Mouse (Mus musculus): ENCODE data around the gene Olfr921. TPM values are rescaled to one million over a fixed set of nuclear protein-coding genes. Genes with fewer than 3 reads are reported as not detected.

Gene Olfr921
- polyA plus RNA-seq, 1 experiment from 2014 or later, result not detected

DNA sequence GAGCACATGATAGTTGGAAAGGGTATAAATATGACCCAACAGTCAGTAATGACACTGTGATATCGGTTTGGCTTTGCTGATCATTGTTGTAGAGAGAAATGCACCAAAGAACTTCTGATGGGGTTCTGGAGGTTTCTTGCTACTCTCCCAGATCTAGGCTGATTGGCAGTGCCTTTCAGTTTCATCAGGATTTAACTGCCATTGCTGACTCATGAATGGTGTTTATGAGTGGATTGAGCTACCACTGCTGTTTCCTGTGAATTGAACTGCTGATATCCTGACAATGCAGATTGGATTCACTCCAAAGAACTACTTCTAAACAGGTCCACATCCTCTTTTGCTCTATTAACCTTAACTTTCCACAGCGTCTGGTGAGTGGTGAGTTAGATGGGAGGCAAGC lies 19.8 kb downstream of the Olfr921 start:
- 90% methylated on average over 2 of the region's 2 CpGs for WGBS
- Histone ChIP-seq H3K9me3 (ENCODE audit: control insufficient read depth, low read length) (no peaks in the 10 kb centered on the region), H3K36me3 (ENCODE audit: control insufficient read depth, insufficient read depth, low read length) (no peaks in the 10 kb centered on the region)

DNA sequence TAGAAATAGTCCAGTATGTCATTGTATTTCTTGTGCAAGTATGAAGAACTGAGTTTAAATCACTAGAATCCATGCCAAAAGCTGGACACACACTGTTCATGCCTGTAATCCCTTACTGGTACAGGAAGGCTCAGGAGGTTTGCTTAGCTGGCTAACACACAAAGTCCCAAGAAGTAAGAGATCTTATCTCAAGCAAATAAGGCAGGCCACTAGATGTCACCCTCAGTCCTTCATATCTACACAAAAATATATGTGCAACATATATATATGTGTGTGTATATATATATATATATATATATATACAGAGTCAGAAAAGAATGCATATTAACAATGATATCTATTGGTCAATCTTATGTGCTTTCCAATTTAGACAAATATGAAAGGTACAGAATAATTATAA lies 32.8 kb downstream of the Olfr921 start:
- no peak for TF ChIP-seq EP300 (optimal IDR thresholded peaks at IDR 0.05)
- peak; percentile 15; the same call in 1 of the 2 replicates for TF ChIP-seq CTCF (IDR thresholded peaks at IDR 0.05; ENCODE audit: low read depth)
- H3K36me3 ChIP-seq (ENCODE audit: control insufficient read depth, insufficient read depth, low read length), result no peaks in the 10 kb centered on the region
- H3K27me3 ChIP-seq (ENCODE audit: control insufficient read depth, insufficient read depth, low read length), result no peaks in the 10 kb centered on the region
- H3K4me2 ChIP-seq (replicated peaks; ENCODE audit: low read depth), result no peak overlapping the region
- no peaks in the 10 kb centered on the region for H3K9me3 ChIP-seq (ENCODE audit: control insufficient read depth, low read length)
- no peak overlapping the region for H3K4me3 ChIP-seq (ENCODE audit: low read depth, low read length)
- H3K9ac ChIP-seq (ENCODE audit: low read length), result no peak overlapping the region
- no peaks in the 10 kb centered on the region for H3K4me1 ChIP-seq (replicated peaks; ENCODE audit: control insufficient read depth, insufficient read depth)
- ATAC-seq (ENCODE audit: low FRiP score, low TSS enrichment), result no peak
- H3K27ac ChIP-seq (replicated peaks), result no peak overlapping the region
- no peak for DNase-seq (ENCODE audit: low spot score)

More for the DNA sequence above, 19.8 kb downstream of the Olfr921 start:
- Histone ChIP-seq H3K4me3 (ENCODE audit: low read depth, low read length) (no peak overlapping the region), H3K27ac (replicated peaks) (no peak overlapping the region), H3K27me3 (ENCODE audit: control insufficient read depth, insufficient read depth, low read length) (no peaks in the 10 kb centered on the region), H3K9ac (ENCODE audit: low read length) (no peak overlapping the region), H3K4me1 (replicated peaks; ENCODE audit: control insufficient read depth, insufficient read depth) (no peaks in the 10 kb centered on the region), H3K4me2 (replicated peaks; ENCODE audit: low read depth) (no peak overlapping the region)
- no peak for TF ChIP-seq CTCF (IDR thresholded peaks at IDR 0.05; ENCODE audit: low read depth)
- TF ChIP-seq EP300 (optimal IDR thresholded peaks at IDR 0.05), result no peak
- ATAC-seq (ENCODE audit: low FRiP score, low TSS enrichment) (no peak), DNase-seq (ENCODE audit: low spot score) (no peak)

DNA sequence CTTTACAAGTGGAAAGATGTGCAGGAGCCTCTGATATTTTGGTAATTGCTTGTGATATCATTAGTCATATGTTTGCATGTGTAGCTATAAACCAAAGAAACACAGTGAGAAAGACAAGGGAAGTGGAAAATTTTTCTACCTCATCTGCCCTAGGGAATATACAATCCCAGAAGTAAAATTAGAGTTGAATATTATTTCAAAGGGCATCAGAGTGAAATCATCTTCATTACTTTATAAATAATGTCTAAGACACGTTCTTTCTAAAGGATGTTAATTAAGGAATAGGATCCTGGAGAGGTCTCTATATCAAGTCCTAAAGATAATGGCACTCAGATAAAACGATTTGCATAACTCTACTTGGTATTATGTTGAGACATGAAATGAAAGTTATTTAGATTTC lies 41.4 kb downstream of the Olfr921 start, which contains the start of gene Olfr922:
Gene Olfr922, plus strand, starts transcription at position 301 of the 400 bp plus-strand sequence.
- no peak for TF ChIP-seq CTCF (IDR thresholded peaks at IDR 0.05; ENCODE audit: low read depth)
- no peak for TF ChIP-seq EP300 (optimal IDR thresholded peaks at IDR 0.05)

DNA sequence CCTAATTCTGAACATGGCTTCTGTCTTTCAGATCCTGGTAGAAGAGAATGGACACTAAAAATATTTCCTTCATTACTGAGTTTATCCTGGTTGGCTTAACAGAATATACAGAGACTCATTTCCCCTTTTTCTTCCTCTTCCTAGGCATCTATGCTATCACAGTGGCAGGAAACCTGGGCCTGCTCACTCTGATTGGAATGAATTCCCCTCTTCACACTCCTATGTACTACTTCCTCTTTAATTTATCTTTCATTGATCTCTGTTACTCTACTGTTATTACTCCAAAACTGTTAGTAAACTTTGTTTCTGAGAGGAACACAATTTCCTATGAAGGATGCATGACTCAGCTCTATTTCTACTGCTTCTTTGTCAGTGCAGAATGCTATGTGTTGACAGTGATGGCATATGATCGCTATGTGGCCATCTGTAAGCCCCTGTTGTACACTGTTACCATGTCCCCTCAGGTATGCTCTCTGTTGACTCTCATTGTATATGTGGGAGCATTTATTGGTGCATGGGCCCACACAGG lies 42.7 kb downstream of the Olfr921 start:
- Histone ChIP-seq H3K4me3 (ENCODE audit: low read depth, low read length) (no peak overlapping the region), H3K9me3 (ENCODE audit: control insufficient read depth, low read length) (no peaks in the 10 kb centered on the region), H3K27me3 (ENCODE audit: control insufficient read depth, insufficient read depth, low read length) (no peaks in the 10 kb centered on the region), H3K36me3 (ENCODE audit: control insufficient read depth, insufficient read depth, low read length) (no peaks in the 10 kb centered on the region), H3K9ac (ENCODE audit: low read length) (no peak overlapping the region), H3K4me1 (replicated peaks; ENCODE audit: control insufficient read depth, insufficient read depth) (no peaks in the 10 kb centered on the region), H3K27ac (replicated peaks) (no peak overlapping the region), H3K4me2 (replicated peaks; ENCODE audit: low read depth) (no peak overlapping the region)
- ATAC-seq (ENCODE audit: low FRiP score, low TSS enrichment), result no peak
- WGBS, result 81% methylated on average over 1 of the region's 1 CpGs
- no peak for TF ChIP-seq CTCF (IDR thresholded peaks at IDR 0.05; ENCODE audit: low read depth)
- TF ChIP-seq EP300 (optimal IDR thresholded peaks at IDR 0.05), result no peak
- no peak for DNase-seq (ENCODE audit: low spot score)

More for the DNA sequence above, 41.4 kb downstream of the Olfr921 start, which contains the start of gene Olfr922:
- 55% methylated on average over 2 of the region's 2 CpGs for WGBS
- H3K27me3 ChIP-seq (ENCODE audit: control insufficient read depth, insufficient read depth, low read length), result no peaks in the 10 kb centered on the region
- H3K27ac ChIP-seq (replicated peaks), result no peak within 1 kb of the TSS
- no peak within 1 kb of the TSS for H3K4me2 ChIP-seq (replicated peaks; ENCODE audit: low read depth)
- no peak within 1 kb of the TSS for H3K4me3 ChIP-seq (ENCODE audit: low read depth, low read length)
- no peak for ATAC-seq (ENCODE audit: low FRiP score, low TSS enrichment)
- H3K9me3 ChIP-seq (ENCODE audit: control insufficient read depth, low read length), result no peaks in the 10 kb centered on the region
- no peaks in the 10 kb centered on the region for H3K36me3 ChIP-seq (ENCODE audit: control insufficient read depth, insufficient read depth, low read length)
- no peak for DNase-seq (ENCODE audit: low spot score)
- no peak within 1 kb of the TSS for H3K9ac ChIP-seq (ENCODE audit: low read length)
- H3K4me1 ChIP-seq (replicated peaks; ENCODE audit: control insufficient read depth, insufficient read depth), result no peaks in the 10 kb centered on the region

DNA sequence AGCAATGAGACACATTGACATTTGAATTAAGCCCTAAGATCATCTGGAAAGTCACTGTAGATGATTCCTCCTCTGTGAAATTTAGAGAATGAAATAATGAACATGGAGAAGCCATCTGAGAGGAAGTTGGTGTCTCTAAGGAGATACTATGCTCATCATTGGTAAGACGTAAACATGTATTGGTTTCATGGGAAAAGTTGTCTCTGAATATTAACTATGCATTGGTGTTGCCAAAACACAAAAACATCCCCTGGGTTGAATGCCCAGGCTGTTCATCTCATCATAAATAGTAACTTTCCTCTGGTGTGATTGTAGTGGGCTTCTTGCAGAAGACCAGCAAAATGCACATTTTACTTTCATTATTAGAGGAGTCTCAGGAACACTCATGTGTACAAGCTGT lies 53.4 kb downstream of the Olfr921 start, which contains the start of gene Olfr923:
Gene Olfr923, plus strand, starts transcription at position 301 of the 400 bp plus-strand sequence.
- no peak for TF ChIP-seq EP300 (optimal IDR thresholded peaks at IDR 0.05)
- no peak for TF ChIP-seq CTCF (IDR thresholded peaks at IDR 0.05; ENCODE audit: low read depth)
- DNase-seq (ENCODE audit: low spot score), result no peak
- Histone ChIP-seq H3K4me3 (ENCODE audit: low read depth, low read length) (no peak within 1 kb of the TSS), H3K9me3 (ENCODE audit: control insufficient read depth, low read length) (no peaks in the 10 kb centered on the region), H3K9ac (ENCODE audit: low read length) (no peak within 1 kb of the TSS), H3K36me3 (ENCODE audit: control insufficient read depth, insufficient read depth, low read length) (no peaks in the 10 kb centered on the region), H3K27me3 (ENCODE audit: control insufficient read depth, insufficient read depth, low read length) (no peaks in the 10 kb centered on the region), H3K4me2 (replicated peaks; ENCODE audit: low read depth) (no peak within 1 kb of the TSS), H3K4me1 (replicated peaks; ENCODE audit: control insufficient read depth, insufficient read depth) (no peaks in the 10 kb centered on the region), H3K27ac (replicated peaks) (no peak within 1 kb of the TSS)
- no peak for ATAC-seq (ENCODE audit: low FRiP score, low TSS enrichment)
- 88% methylated on average over 1 of the region's 1 CpGs for WGBS

Other genes with a start within 250 kb of the Olfr921 start
- not detected in 2 replicates for gene Olfr910, start 235.2 kb upstream of the Olfr921 start, polyA plus RNA-seq (2015; fragmentation: Nextera tagmentation; extraction: Ambion mirVana)
- 0.01 TPM in 1 of 2 replicates, not detected in the other for gene Olfr912, start 192.9 kb upstream of the Olfr921 start, polyA plus RNA-seq (2015; fragmentation: Nextera tagmentation; extraction: Ambion mirVana)
- 0.04 TPM in 1 of 2 replicates, not detected in the other for gene Olfr913, start 180.3 kb upstream of the Olfr921 start, polyA plus RNA-seq (2015; fragmentation: Nextera tagmentation; extraction: Ambion mirVana)
- gene Olfr914, start 168.0 kb upstream of the Olfr921 start, polyA plus RNA-seq (2015; fragmentation: Nextera tagmentation; extraction: Ambion mirVana), result not detected in 2 replicates
- gene Olfr916, start 113.2 kb upstream of the Olfr921 start, polyA plus RNA-seq (2015; fragmentation: Nextera tagmentation; extraction: Ambion mirVana), result 0.02 TPM in 1 of 2 replicates, not detected in the other
- gene Olfr917, start 107.2 kb upstream of the Olfr921 start, polyA plus RNA-seq (2015; fragmentation: Nextera tagmentation; extraction: Ambion mirVana), result not detected in 2 replicates
- gene Olfr918, start 98.5 kb upstream of the Olfr921 start, polyA plus RNA-seq (2015; fragmentation: Nextera tagmentation; extraction: Ambion mirVana), result not detected in 2 replicates
- not detected in 2 replicates for gene Olfr919, start 69.4 kb upstream of the Olfr921 start, polyA plus RNA-seq (2015; fragmentation: Nextera tagmentation; extraction: Ambion mirVana)
- 17.1 and 18.2 TPM in 2 replicates for gene Vwa5a, start 54.8 kb upstream of the Olfr921 start, polyA plus RNA-seq (2015; fragmentation: Nextera tagmentation; extraction: Ambion mirVana)
- gene Olfr920, start 20.8 kb upstream of the Olfr921 start, polyA plus RNA-seq (2015; fragmentation: Nextera tagmentation; extraction: Ambion mirVana), result 0.06 and 0.11 TPM in 2 replicates
- gene Olfr922, start 41.5 kb downstream of the Olfr921 start, polyA plus RNA-seq (2015; fragmentation: Nextera tagmentation; extraction: Ambion mirVana), result not detected in 2 replicates
- not detected in 2 replicates for gene Olfr923, start 53.5 kb downstream of the Olfr921 start, polyA plus RNA-seq (2015; fragmentation: Nextera tagmentation; extraction: Ambion mirVana)
- not detected in 2 replicates for gene Olfr924, start 71.4 kb downstream of the Olfr921 start, polyA plus RNA-seq (2015; fragmentation: Nextera tagmentation; extraction: Ambion mirVana)
- not detected in 2 replicates for gene Olfr26, start 82.0 kb downstream of the Olfr921 start, polyA plus RNA-seq (2015; fragmentation: Nextera tagmentation; extraction: Ambion mirVana)
- not detected in 2 replicates for gene Olfr926, start 104.1 kb downstream of the Olfr921 start, polyA plus RNA-seq (2015; fragmentation: Nextera tagmentation; extraction: Ambion mirVana)
- not detected in 2 replicates for gene Olfr930, start 156.7 kb downstream of the Olfr921 start, polyA plus RNA-seq (2015; fragmentation: Nextera tagmentation; extraction: Ambion mirVana)
- not detected in 2 replicates for gene Olfr933, start 199.2 kb downstream of the Olfr921 start, polyA plus RNA-seq (2015; fragmentation: Nextera tagmentation; extraction: Ambion mirVana)
- gene Olfr934, start 215.2 kb downstream of the Olfr921 start, polyA plus RNA-seq (2015; fragmentation: Nextera tagmentation; extraction: Ambion mirVana), result not detected in 2 replicates
- not detected in 2 replicates for gene Olfr935, start 226.6 kb downstream of the Olfr921 start, polyA plus RNA-seq (2015; fragmentation: Nextera tagmentation; extraction: Ambion mirVana)